Mouse (Mus musculus): ENCODE measurements around the gene Lgals7. TPM values are rescaled to one million over a fixed set of nuclear protein-coding genes. Genes with fewer than 3 reads are reported as not detected.

Gene Lgals7
- polyA plus RNA-seq, 1 experiment = not detected

DNA sequence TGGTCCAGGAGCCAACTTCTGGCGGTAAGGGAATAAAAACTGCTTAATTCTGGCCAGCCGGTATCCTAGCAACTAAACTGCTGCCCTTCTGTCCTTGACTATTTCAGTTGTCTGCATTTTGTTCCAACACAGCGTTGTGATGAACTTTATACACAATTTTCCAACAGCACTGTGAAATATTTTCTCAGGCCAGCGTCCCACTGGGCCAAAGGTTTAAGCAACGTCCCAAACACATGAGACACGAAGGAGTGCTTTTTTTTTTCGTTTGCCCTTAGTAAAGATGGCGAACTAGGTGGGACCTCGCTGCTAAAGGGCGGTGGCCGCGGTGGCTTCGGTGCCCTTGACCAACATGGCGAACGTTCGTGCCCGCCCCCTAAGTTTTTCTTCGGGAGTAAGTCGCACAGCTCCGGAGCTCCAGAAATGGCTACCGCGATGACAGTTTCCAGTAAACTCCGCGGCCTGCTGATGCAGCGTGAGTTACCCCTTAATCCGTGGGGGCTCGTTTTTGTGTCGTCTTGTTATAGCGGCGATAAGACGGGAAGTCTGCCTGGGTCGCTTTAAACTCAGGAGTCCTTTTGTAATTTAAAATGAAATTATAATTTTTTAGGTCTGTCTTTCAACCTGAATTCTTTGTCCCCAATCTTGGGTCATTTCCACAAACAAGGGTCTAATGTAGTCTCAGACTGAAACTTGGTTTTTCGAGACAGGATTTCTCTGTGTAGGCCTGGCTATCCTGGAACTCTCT lies 38.5 kb upstream of the Lgals7 start, which contains the start of gene Ech1:
TSS of gene Ech1 (plus strand) at position 277 of the 745 bp plus-strand sequence.
- Histone ChIP-seq H3K27me3 (ENCODE audit: control insufficient read depth, insufficient read depth, low read length) (no peaks in the 10 kb centered on the region), H3K27ac (ENCODE audit: insufficient read depth, low read length) (peak within 1 kb of the TSS; percentile 73; the same call in 1 of the 2 replicates), H3K4me1 (ENCODE audit: control insufficient read depth, insufficient read depth, low read length) (peaks cover 19% of the 10 kb centered on the region), H3K4me3 (replicated peaks; ENCODE audit: insufficient read depth, low read depth, low read length) (peak within 1 kb of the TSS; percentile 99)
- 2% methylated on average over 33 of the region's 33 CpGs for WGBS
- peak; percentile 89 to 90 for DNase-seq
- TF ChIP-seq POLR2A (IDR thresholded peaks at IDR 0.05; ENCODE audit: borderline replicate concordance, insufficient read depth, low read length) = peak; percentile 58; the same call in 1 of the 2 replicates
- TF ChIP-seq CTCF (IDR thresholded peaks at IDR 0.05; ENCODE audit: borderline replicate concordance, insufficient read depth, low read depth, low read length) = no peak

DNA sequence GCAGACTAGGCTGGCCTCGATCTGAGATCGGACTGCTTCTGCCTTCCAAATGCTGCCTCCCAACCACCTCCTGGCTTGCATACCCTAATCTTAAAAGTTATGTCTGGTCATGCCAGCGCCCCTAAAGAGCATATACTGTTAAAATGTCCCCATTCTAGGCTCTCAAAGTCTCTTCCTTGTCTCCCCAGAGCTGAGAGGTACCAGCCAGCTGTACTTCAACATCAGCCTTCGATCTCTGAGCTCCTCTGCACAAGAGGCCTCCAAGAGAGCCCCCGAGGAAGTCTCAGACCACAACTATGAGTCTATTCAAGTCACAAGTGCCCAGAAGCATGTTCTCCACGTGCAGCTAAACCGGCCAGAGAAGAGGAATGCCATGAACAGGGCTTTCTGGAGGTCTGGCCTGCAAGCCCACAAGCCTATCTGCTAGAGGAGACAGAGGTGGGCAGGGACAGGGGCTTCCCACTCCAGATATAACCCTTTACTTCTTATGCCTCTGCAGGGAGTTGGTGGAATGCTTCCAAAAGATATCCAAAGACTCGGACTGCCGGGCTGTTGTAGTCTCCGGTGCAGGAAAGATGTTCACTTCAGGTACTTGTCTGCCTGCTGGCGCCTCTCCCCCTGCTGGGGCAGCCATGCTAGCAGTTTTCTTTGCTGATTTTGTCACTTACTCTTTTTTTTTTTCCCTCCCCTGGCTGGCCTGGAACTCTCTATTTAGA lies 37.8 kb upstream of the Lgals7 start:
- Histone ChIP-seq H3K27ac (ENCODE audit: insufficient read depth, low read length) (peak overlapping the region; percentile 32; the same call in 1 of the 2 replicates), H3K4me3 (replicated peaks; ENCODE audit: insufficient read depth, low read depth, low read length) (peak overlapping the region; percentile 99), H3K27me3 (ENCODE audit: control insufficient read depth, insufficient read depth, low read length) (no peaks in the 10 kb centered on the region), H3K4me1 (ENCODE audit: control insufficient read depth, insufficient read depth, low read length) (peaks cover 12% of the 10 kb centered on the region)
- no peak for DNase-seq
- WGBS = 19% methylated on average over 11 of the region's 11 CpGs
- TF ChIP-seq CTCF (IDR thresholded peaks at IDR 0.05; ENCODE audit: borderline replicate concordance, insufficient read depth, low read depth, low read length) = no peak
- no peak for TF ChIP-seq POLR2A (IDR thresholded peaks at IDR 0.05; ENCODE audit: borderline replicate concordance, insufficient read depth, low read length)

DNA sequence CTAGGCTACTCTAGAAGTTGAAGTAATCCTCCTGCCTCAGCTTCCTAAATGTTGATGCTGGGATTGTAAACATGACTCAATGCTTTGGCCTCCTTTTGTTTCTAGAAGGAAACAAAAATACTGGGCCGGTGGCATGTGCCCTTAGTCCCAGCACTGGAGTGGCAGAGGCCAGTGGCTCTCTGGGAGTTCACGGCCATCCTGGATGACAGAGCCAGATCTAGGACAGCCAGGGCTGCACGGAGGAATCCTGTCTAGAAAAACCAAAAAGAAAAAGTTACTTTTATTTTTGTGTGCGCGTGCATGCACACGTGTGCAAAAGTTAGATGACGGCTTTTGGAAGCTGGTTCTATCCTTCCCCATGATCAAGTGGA lies 37.3 kb upstream of the Lgals7 start:
- Histone ChIP-seq H3K4me1 (ENCODE audit: control insufficient read depth, insufficient read depth, low read length) (peaks cover 6% of the 10 kb centered on the region), H3K27me3 (ENCODE audit: control insufficient read depth, insufficient read depth, low read length) (no peaks in the 10 kb centered on the region), H3K27ac (ENCODE audit: insufficient read depth, low read length) (no peak overlapping the region), H3K4me3 (replicated peaks; ENCODE audit: insufficient read depth, low read depth, low read length) (no peak overlapping the region)
- WGBS = 91% methylated on average over 7 of the region's 7 CpGs
- DNase-seq = no peak
- TF ChIP-seq POLR2A (IDR thresholded peaks at IDR 0.05; ENCODE audit: borderline replicate concordance, insufficient read depth, low read length) = no peak
- TF ChIP-seq CTCF (IDR thresholded peaks at IDR 0.05; ENCODE audit: borderline replicate concordance, insufficient read depth, low read depth, low read length) = no peak

DNA sequence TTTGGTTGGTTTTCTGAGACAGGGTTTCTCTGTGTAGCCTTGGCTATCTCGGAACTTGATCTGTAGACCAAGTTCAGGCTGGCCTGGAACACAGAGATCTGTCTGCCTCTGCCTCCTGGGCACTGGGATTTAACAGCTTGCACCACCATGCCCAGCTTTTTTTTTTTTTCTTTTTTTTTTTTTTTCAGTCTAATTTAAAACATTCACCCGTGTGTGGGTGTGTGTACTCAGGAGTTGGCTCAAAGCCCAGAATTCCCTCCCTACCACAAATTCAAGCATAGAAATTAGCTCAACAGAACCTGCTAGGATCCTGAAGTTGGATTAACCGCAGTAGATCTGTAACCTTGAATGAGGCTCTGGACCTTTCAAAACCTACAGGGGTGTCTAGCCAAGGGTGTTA lies 36.3 kb upstream of the Lgals7 start:
- TF ChIP-seq CTCF (IDR thresholded peaks at IDR 0.05; ENCODE audit: borderline replicate concordance, insufficient read depth, low read depth, low read length) (no peak), POLR2A (IDR thresholded peaks at IDR 0.05; ENCODE audit: borderline replicate concordance, insufficient read depth, low read length) (no peak)
- peak in 1 of 2 experiments; percentile 61 for DNase-seq
- WGBS = 39% methylated on average over 3 of the region's 3 CpGs
- H3K4me3 ChIP-seq (replicated peaks; ENCODE audit: insufficient read depth, low read depth, low read length) = no peak overlapping the region
- no peak overlapping the region for H3K27ac ChIP-seq (ENCODE audit: insufficient read depth, low read length)
- H3K4me1 ChIP-seq (ENCODE audit: control insufficient read depth, insufficient read depth, low read length) = peaks cover under 1% of the 10 kb centered on the region
- H3K27me3 ChIP-seq (ENCODE audit: control insufficient read depth, insufficient read depth, low read length) = no peaks in the 10 kb centered on the region

DNA sequence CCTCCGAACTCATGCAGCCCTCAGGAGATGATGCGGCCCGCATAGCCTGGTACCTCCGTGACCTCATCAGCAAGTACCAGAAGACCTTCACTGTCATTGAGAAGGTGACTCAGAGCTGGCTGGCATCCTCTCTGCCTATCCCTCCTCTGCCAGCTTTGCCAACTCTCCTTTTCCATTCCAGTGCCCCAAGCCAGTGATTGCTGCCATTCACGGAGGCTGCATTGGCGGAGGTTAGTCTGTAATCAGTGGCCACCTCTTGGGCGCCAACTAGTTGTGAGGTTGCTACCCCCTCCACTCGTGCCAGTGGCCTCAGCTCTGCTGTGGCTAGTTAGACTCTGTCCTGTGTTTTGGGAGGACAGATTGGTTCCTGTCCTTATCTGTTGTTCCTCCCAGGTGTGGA lies 33.8 kb upstream of the Lgals7 start:
- whole genome bisulfite sequencing = 76% methylated on average over 8 of the region's 8 CpGs
- no peaks in the 10 kb centered on the region; the same call in 1 of the 2 replicates for H3K4me1 ChIP-seq (ENCODE audit: control insufficient read depth, insufficient read depth, low read length)
- no peaks in the 10 kb centered on the region for H3K27me3 ChIP-seq (ENCODE audit: control insufficient read depth, insufficient read depth, low read length)
- no peak for DNase-seq
- H3K27ac ChIP-seq (ENCODE audit: insufficient read depth, low read length) = no peak overlapping the region
- TF ChIP-seq POLR2A (IDR thresholded peaks at IDR 0.05; ENCODE audit: borderline replicate concordance, insufficient read depth, low read length) (no peak), CTCF (IDR thresholded peaks at IDR 0.05; ENCODE audit: borderline replicate concordance, insufficient read depth, low read depth, low read length) (no peak)
- H3K4me3 ChIP-seq (replicated peaks; ENCODE audit: insufficient read depth, low read depth, low read length) = no peak overlapping the region

DNA sequence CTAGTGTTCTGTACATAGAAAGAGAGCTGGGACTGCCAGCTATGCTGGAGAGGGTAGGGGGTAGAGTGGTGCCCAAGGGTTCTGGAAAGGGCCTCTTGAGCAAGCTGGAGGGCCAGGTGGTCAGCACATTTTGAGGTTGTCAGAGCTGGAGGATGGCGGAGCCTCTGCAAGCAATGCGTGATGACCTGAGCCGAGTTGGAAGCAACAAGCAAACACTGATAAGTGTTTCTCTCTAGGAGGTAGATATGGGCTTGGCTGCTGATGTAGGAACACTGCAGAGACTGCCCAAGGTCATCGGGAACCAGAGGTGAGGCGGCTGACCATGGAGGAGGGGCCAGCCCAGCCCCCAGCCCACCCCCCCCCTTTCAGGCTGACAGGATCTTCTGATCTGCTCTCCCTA lies 32.7 kb upstream of the Lgals7 start:
- TF ChIP-seq CTCF (IDR thresholded peaks at IDR 0.05; ENCODE audit: borderline replicate concordance, insufficient read depth, low read depth, low read length) (no peak), POLR2A (IDR thresholded peaks at IDR 0.05; ENCODE audit: borderline replicate concordance, insufficient read depth, low read length) (no peak)
- Histone ChIP-seq H3K4me1 (ENCODE audit: control insufficient read depth, insufficient read depth, low read length) (no peaks in the 10 kb centered on the region), H3K27ac (ENCODE audit: insufficient read depth, low read length) (no peak overlapping the region), H3K27me3 (ENCODE audit: control insufficient read depth, insufficient read depth, low read length) (no peaks in the 10 kb centered on the region), H3K4me3 (replicated peaks; ENCODE audit: insufficient read depth, low read depth, low read length) (no peak overlapping the region)
- 86% methylated on average over 5 of the region's 5 CpGs for WGBS
- no peak for DNase-seq

DNA sequence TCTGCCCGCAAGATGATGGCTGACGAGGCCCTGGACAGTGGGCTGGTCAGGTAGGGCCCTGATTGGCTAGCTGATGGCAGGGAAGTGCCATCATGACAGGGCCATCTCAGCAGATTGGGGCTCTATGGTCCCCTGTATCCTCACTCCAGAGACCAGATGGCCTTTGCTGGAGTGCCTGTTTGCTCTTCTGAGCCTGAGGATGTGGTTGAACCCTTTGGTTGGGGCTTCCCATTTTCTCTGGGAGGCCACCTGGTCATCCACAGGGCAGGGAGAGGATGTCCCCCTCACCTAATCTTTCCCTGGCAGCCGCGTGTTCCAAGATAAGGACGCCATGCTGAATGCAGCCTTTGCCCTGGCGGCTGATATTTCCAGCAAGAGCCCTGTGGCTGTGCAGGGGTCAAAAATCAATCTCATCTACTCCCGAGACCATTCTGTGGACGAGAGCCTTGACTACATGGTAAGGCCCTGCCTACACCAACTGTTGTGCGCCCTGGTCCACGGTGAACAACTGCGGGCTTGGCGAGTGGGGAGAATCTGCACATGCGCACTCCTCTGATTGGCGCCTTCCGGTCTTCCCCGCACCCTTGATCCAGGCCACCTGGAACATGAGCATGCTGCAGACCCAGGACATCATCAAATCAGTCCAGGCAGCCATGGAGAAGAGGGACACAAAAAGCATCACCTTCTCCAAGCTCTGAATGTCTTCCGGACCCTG lies 32.1 kb upstream of the Lgals7 start:
- DNase-seq = no peak
- no peak for TF ChIP-seq CTCF (IDR thresholded peaks at IDR 0.05; ENCODE audit: borderline replicate concordance, insufficient read depth, low read depth, low read length)
- TF ChIP-seq POLR2A (IDR thresholded peaks at IDR 0.05; ENCODE audit: borderline replicate concordance, insufficient read depth, low read length) = no peak
- H3K4me1 ChIP-seq (ENCODE audit: control insufficient read depth, insufficient read depth, low read length) = no peaks in the 10 kb centered on the region
- no peak overlapping the region for H3K4me3 ChIP-seq (replicated peaks; ENCODE audit: insufficient read depth, low read depth, low read length)
- H3K27ac ChIP-seq (ENCODE audit: insufficient read depth, low read length) = no peak overlapping the region
- no peaks in the 10 kb centered on the region for H3K27me3 ChIP-seq (ENCODE audit: control insufficient read depth, insufficient read depth, low read length)
- 91% methylated on average over 17 of the region's 17 CpGs for WGBS

Measured in cerebellum, adult 2 months (tissue).